Comparison of ENCODE assay signal across 8 mouse cellular contexts in genomic region chr11:96736361-96736760, GRCm38 (mm10). TPM values are rescaled to one million over a fixed set of nuclear protein-coding genes. Genes with fewer than 3 reads are reported as not detected.
DNase-seq lines count a peak whose midpoint lies in the region; ATAC-seq and TF ChIP-seq lines count a peak whose summit lies in the region.

No protein-coding gene starts in this region.

- no peak for TF ChIP-seq CTCF in kidney, adult 2 months (conservative IDR thresholded peaks at IDR 0.05; ENCODE audit: insufficient read depth, insufficient read length, low read depth, low read length)

- DNase-seq in kidney, adult 2 months = peak; percentile 13
- DNase-seq in kidney, postnatal 10 days = no peak
- DNase-seq in embryonic facial prominence, embryonic 14.5 days (ENCODE audit: low spot score) = no peak
- DNase-seq in limb, embryonic 14.5 days (ENCODE audit: low spot score) = no peak
- DNase-seq in neural tube, embryonic 11.5 days (ENCODE audit: low spot score) = no peak
- no peak for DNase-seq in layer of hippocampus, adult 9-10 months (ENCODE audit: low spot score)
- no peak for DNase-seq in kidney, adult 11 months

- H3K4me1 ChIP-seq in kidney, adult 2 months (ENCODE audit: control insufficient read depth, insufficient read depth, low read length) = no peaks in the 10 kb centered on the region
- no peaks in the 10 kb centered on the region for H3K4me1 ChIP-seq in embryonic facial prominence, embryonic 14.5 days (ENCODE audit: control insufficient read depth, insufficient read depth, low read length)
- peaks cover 6% of the 10 kb centered on the region; the same call in 1 of the 2 replicates for H3K4me1 ChIP-seq in limb, embryonic 14.5 days (ENCODE audit: control insufficient read depth, insufficient read depth, low read length)
- H3K4me1 ChIP-seq in neural tube, embryonic 11.5 days (ENCODE audit: control insufficient read depth, insufficient read depth, low read length) = peaks cover 45% of the 10 kb centered on the region

- no peak overlapping the region for H3K4me3 ChIP-seq in kidney, adult 2 months (ENCODE audit: insufficient read depth, low read depth, low read length)
- H3K4me3 ChIP-seq in embryonic facial prominence, embryonic 14.5 days (ENCODE audit: low read depth, low read length) = peak overlapping the region; percentile 28
- peak overlapping the region; percentile 20 for H3K4me3 ChIP-seq in limb, embryonic 14.5 days (replicated peaks; ENCODE audit: low read length)
- peak overlapping the region; percentile 12; the same call in 1 of the 2 replicates for H3K4me3 ChIP-seq in neural tube, embryonic 11.5 days (ENCODE audit: low read depth, low read length)

- no peak for TF ChIP-seq POLR2A in kidney, adult 2 months (IDR thresholded peaks at IDR 0.05; ENCODE audit: low read depth, low read length)
- TF ChIP-seq POLR2A in limb, embryonic 14.5 days (IDR thresholded peaks at IDR 0.05; ENCODE audit: borderline replicate concordance, extremely low read depth, insufficient read depth, insufficient read length) = no peak

- no peaks in the 10 kb centered on the region for H3K27me3 ChIP-seq in kidney, adult 2 months (replicated peaks; ENCODE audit: control insufficient read depth, insufficient read depth, low read length)
- H3K27me3 ChIP-seq in embryonic facial prominence, embryonic 14.5 days (replicated peaks; ENCODE audit: control insufficient read depth, insufficient read depth, low read length) = peaks cover 10% of the 10 kb centered on the region; the same call in 1 of the 2 replicates
- peaks cover 40% of the 10 kb centered on the region for H3K27me3 ChIP-seq in limb, embryonic 14.5 days (ENCODE audit: control insufficient read depth, insufficient read depth, low read length)
- no peaks in the 10 kb centered on the region for H3K27me3 ChIP-seq in neural tube, embryonic 11.5 days (ENCODE audit: control insufficient read depth, insufficient read depth, low read length)

- no peak for ATAC-seq in embryonic facial prominence, embryonic 14.5 days (ENCODE audit: low read depth)
- no peak for ATAC-seq in limb, embryonic 14.5 days (ENCODE audit: low FRiP score, low read depth)
- ATAC-seq in neural tube, embryonic 11.5 days (ENCODE audit: insufficient read depth, low FRiP score, low TSS enrichment) = peak; percentile 29; the same call in 1 of the 2 replicates
- ATAC-seq in inflammation-experienced regulatory T-cells, adult 6 months = no peak

- peak overlapping the region; percentile 57 for H3K4me2 ChIP-seq in embryonic facial prominence, embryonic 14.5 days (ENCODE audit: low read depth, low read length)
- peak overlapping the region; percentile 26 for H3K4me2 ChIP-seq in limb, embryonic 14.5 days (replicated peaks; ENCODE audit: low read depth, low read length, severe bottlenecking)
- H3K4me2 ChIP-seq in neural tube, embryonic 11.5 days (ENCODE audit: low read depth) = peak overlapping the region; percentile 38

- no peak overlapping the region for H3K27ac ChIP-seq in kidney, adult 2 months (ENCODE audit: insufficient read depth, low read depth, low read length)
- H3K27ac ChIP-seq in embryonic facial prominence, embryonic 14.5 days (replicated peaks; ENCODE audit: low read depth, low read length) = no peak overlapping the region
- no peak overlapping the region for H3K27ac ChIP-seq in limb, embryonic 14.5 days (replicated peaks; ENCODE audit: low read depth, low read length)
- peak overlapping the region; percentile 69 for H3K27ac ChIP-seq in neural tube, embryonic 11.5 days (ENCODE audit: low read depth, low read length)

- no peaks in the 10 kb centered on the region for H3K36me3 ChIP-seq in kidney, adult 2 months (ENCODE audit: control insufficient read depth, insufficient read depth, low read length)
- H3K36me3 ChIP-seq in embryonic facial prominence, embryonic 14.5 days (ENCODE audit: control insufficient read depth, insufficient read depth, low read length) = no peaks in the 10 kb centered on the region
- H3K36me3 ChIP-seq in limb, embryonic 14.5 days (ENCODE audit: control insufficient read depth, insufficient read depth, low read length) = no peaks in the 10 kb centered on the region
- H3K36me3 ChIP-seq in neural tube, embryonic 11.5 days (ENCODE audit: control insufficient read depth, insufficient read depth, low read length) = no peaks in the 10 kb centered on the region

- H3K9ac ChIP-seq in embryonic facial prominence, embryonic 14.5 days (ENCODE audit: low read depth, low read length) = peak overlapping the region; percentile 54
- no peak overlapping the region for H3K9ac ChIP-seq in limb, embryonic 14.5 days (ENCODE audit: low read depth, low read length, severe bottlenecking)
- peak overlapping the region; percentile 27; the same call in 1 of the 2 replicates for H3K9ac ChIP-seq in neural tube, embryonic 11.5 days (ENCODE audit: low read length)

- WGBS in kidney, adult 2 months = 21% methylated on average over 11 of the region's 11 CpGs
- 15% methylated on average over 11 of the region's 11 CpGs for whole genome bisulfite sequencing in embryonic facial prominence, embryonic 14.5 days
- 12% methylated on average over 11 of the region's 11 CpGs for WGBS in limb, embryonic 14.5 days
- WGBS in neural tube, embryonic 11.5 days = 16% methylated on average over 11 of the region's 11 CpGs

- no peaks in the 10 kb centered on the region for H3K9me3 ChIP-seq in embryonic facial prominence, embryonic 14.5 days (ENCODE audit: control insufficient read depth, low read length)
- no peaks in the 10 kb centered on the region for H3K9me3 ChIP-seq in limb, embryonic 14.5 days (ENCODE audit: control insufficient read depth, low read length)
- no peaks in the 10 kb centered on the region for H3K9me3 ChIP-seq in neural tube, embryonic 11.5 days (ENCODE audit: control insufficient read depth, low read length)

RNA-seq across cellular contexts. Expression of gene Snx11, which starts 41.0 kb away (rescaled TPM):
- polyA plus RNA-seq in kidney, adult 2 months (2012; rRNA removed) = 13.2 and 13.7 TPM in 2 replicates
- polyA plus RNA-seq in embryonic facial prominence, embryonic 14.5 days (2014; fragmentation: Nextera tagmentation; extraction: Ambion mirVana) = 11.2 and 11.7 TPM in 2 replicates
- 28.3 and 28.7 TPM in 2 replicates for polyA plus RNA-seq in limb, embryonic 14.5 days (2012; rRNA removed)
- 11.9 and 13.3 TPM in 2 replicates for polyA plus RNA-seq in limb, embryonic 14.5 days (2014; fragmentation: Nextera tagmentation; extraction: Ambion mirVana)
- polyA plus RNA-seq in neural tube, embryonic 11.5 days (2014; fragmentation: Nextera tagmentation; extraction: Ambion mirVana) = 19.9 and 20.9 TPM in 2 replicates
- polyA plus RNA-seq in inflammation-experienced regulatory T-cells, adult 6 months (2017; shearing (Covaris generic)) = 10 to 100 TPM; 21.7 to 24.6 (median 23.0) TPM

RNA-seq across cellular contexts. Expression of gene Cbx1, which starts 52.6 kb away (rescaled TPM):
- 17.9 and 18.7 TPM in 2 replicates for polyA plus RNA-seq in kidney, adult 2 months (2012; rRNA removed)
- polyA plus RNA-seq in embryonic facial prominence, embryonic 14.5 days (2014; fragmentation: Nextera tagmentation; extraction: Ambion mirVana) = 80.2 and 82.8 TPM in 2 replicates
- polyA plus RNA-seq in limb, embryonic 14.5 days (2012; rRNA removed) = 68.4 and 98.9 TPM in 2 replicates
- 87.8 and 98.5 TPM in 2 replicates for polyA plus RNA-seq in limb, embryonic 14.5 days (2014; fragmentation: Nextera tagmentation; extraction: Ambion mirVana)
- polyA plus RNA-seq in neural tube, embryonic 11.5 days (2014; fragmentation: Nextera tagmentation; extraction: Ambion mirVana) = 133 and 135 TPM in 2 replicates
- polyA plus RNA-seq in inflammation-experienced regulatory T-cells, adult 6 months (2017; shearing (Covaris generic)) = 10 to 100 TPM; 52.0 to 73.0 (median 54.7) TPM
